Mouse (Mus musculus) liver, embryonic 18 days (tissue): ENCODE measurements around the gene Zfp988. TPM values are rescaled to one million over a fixed set of nuclear protein-coding genes. Genes with fewer than 3 reads are reported as not detected.

Source experiments
- polyA plus RNA-seq: library from polyadenylated mRNA; depleted of rRNA; stranded (reverse); fragments of >200 nt; gene quantifications from 2 replicates; pipeline ENCODE4 v1.2.3, GENCODE M21; 2012; rRNA removed

Zfp988 gene
- not detected in 2 replicates for polyA plus RNA-seq

GRCm38 (mm10) chr4:147305436-147305835 is at the start of gene Zfp988:
TSS of gene Zfp988 (plus strand) at chr4:147305674.

GRCm38 (mm10) chr4:147361003-147361402 is 55.5 kb downstream of the Zfp988 start, which contains the start of gene Zfp978:
TSS of gene Zfp978 (plus strand) at chr4:147361303.

Other genes starting within 250 kb of the Zfp988 start
- gene Zfp991, start 173.6 kb upstream of the Zfp988 start, polyA plus RNA-seq, result 1.3 and 1.4 TPM in 2 replicates
- gene Zfp978, start 55.6 kb downstream of the Zfp988 start, polyA plus RNA-seq, result 0.03 TPM in 1 of 2 replicates, not detected in the other
- 0.70 and 0.87 TPM in 2 replicates for gene Zfp982, start 186.7 kb downstream of the Zfp988 start, polyA plus RNA-seq
- 0.05 and 0.08 TPM in 2 replicates for gene Gm16503, start 234.5 kb downstream of the Zfp988 start, polyA plus RNA-seq
- gene Zfp985, start 247.6 kb downstream of the Zfp988 start, polyA plus RNA-seq, result 0.01 and 0.02 TPM in 2 replicates